Mouse (Mus musculus): ENCODE results near the gene Zbtb4. TPM values are rescaled to one million over a fixed set of nuclear protein-coding genes. Genes with fewer than 3 reads are reported as not detected.
A peak's percentile ranks its signal among the peaks of the same experiment; 100 is the strongest.

The Zbtb4 gene
- polyA plus RNA-seq, 1 experiment from 2014 or later: 4.9 TPM

DNA sequence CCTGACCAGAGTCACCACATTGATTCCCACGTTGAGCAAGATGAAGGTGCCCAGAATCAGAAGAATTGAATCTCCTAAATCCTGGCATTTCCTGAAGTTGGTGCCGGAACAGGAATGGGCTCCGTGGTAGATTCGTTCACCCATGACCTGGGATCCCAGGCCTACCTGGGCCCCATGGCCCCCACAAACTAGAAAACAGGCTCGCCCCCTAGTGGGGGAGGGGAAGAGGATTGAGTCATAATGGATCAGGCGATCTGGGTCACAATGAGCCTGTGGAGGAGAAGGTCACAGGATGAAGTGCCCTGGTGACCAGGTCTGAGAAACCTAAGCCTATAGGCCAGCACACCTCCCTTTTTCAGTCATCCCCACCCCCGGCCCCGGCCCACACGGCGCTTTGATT is 49.4 kb downstream of the Zbtb4 start, which contains the start of gene Gm39566:
Gene Gm39566, minus strand, starts transcription at position 144 of the 400 bp plus-strand sequence.
- H3K9me3 ChIP-seq (ENCODE audit: control insufficient read depth, low read length): 0 out of 2 replicates have a peak, but pooled peaks cover 2% of the 10 kb centered on the region
- H3K4me2 ChIP-seq (ENCODE audit: low read depth, low read length): no peak within 1 kb of the TSS
- 65% methylated on average over 10 of the region's 10 CpGs for WGBS
- H3K9ac ChIP-seq (ENCODE audit: low read length): no peak within 1 kb of the TSS
- H3K4me1 ChIP-seq (replicated peaks; ENCODE audit: control insufficient read depth, insufficient read depth, low read length): no peaks in the 10 kb centered on the region
- H3K27ac ChIP-seq (ENCODE audit: low read length): no peak within 1 kb of the TSS
- no peaks in the 10 kb centered on the region for H3K36me3 ChIP-seq (ENCODE audit: control insufficient read depth, insufficient read depth, low read length)
- H3K4me3 ChIP-seq (ENCODE audit: low read length): no peak within 1 kb of the TSS
- no peak for ATAC-seq (ENCODE audit: low read depth)
- no peaks in the 10 kb centered on the region for H3K27me3 ChIP-seq (ENCODE audit: control insufficient read depth, insufficient read depth, low read depth, low read length)

DNA sequence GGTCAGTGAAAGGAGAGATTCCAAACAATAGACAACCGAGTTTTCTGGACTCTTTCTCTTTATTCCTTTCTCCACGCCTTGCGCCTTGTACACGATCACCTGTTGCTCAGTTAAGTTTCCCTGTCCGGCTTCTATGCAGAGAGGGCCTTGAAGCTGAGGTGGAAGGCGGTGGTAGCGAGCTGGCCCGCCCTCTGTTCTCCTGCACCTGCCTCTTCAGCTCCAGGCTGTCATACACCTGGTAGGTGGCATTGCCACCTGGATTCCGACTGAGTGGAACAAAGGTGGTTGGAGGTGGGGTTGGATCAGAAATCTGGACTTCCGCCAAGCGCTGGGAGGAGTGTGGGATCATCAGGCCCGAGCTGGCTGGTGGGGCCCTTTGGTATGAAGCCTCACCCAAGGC is 50.8 kb downstream of the Zbtb4 start:
- Histone ChIP-seq H3K9me3 (ENCODE audit: control insufficient read depth, low read length) (0 out of 2 replicates have a peak, but pooled peaks cover 2% of the 10 kb centered on the region), H3K4me3 (ENCODE audit: low read length) (no peak overlapping the region), H3K4me1 (replicated peaks; ENCODE audit: control insufficient read depth, insufficient read depth, low read length) (no peaks in the 10 kb centered on the region), H3K36me3 (ENCODE audit: control insufficient read depth, insufficient read depth, low read length) (no peaks in the 10 kb centered on the region), H3K4me2 (ENCODE audit: low read depth, low read length) (no peak overlapping the region), H3K27me3 (ENCODE audit: control insufficient read depth, insufficient read depth, low read depth, low read length) (no peaks in the 10 kb centered on the region), H3K27ac (ENCODE audit: low read length) (no peak overlapping the region), H3K9ac (ENCODE audit: low read length) (no peak overlapping the region)
- no peak for ATAC-seq (ENCODE audit: low read depth)
- WGBS: 85% methylated on average over 12 of the region's 12 CpGs

DNA sequence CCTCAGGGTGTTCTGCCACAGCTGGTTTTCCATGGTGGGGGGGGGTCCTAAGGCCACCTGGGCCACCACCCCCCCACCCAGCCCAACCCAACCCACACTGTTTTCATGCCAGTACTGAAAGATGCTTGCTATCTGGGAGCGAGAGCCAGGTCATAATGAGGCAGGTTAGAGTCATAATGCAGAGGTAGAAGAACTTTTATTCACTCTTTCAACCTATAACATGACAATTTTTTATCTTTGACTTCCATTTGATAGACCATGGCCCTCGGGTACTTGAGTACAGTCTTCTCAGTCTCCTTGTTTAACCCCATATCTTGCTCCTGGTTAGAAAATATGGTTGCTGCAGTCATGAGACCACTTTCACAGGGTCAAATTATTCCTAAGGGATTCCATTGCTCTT is 52.7 kb downstream of the Zbtb4 start, which contains the start of gene Spem2:
Gene Spem2, minus strand, starts transcription at position 101 of the 400 bp plus-strand sequence.
- Histone ChIP-seq H3K4me3 (ENCODE audit: low read length) (no peak within 1 kb of the TSS), H3K4me1 (replicated peaks; ENCODE audit: control insufficient read depth, insufficient read depth, low read length) (no peaks in the 10 kb centered on the region), H3K9me3 (ENCODE audit: control insufficient read depth, low read length) (0 out of 2 replicates have a peak, but pooled peaks cover 2% of the 10 kb centered on the region), H3K27ac (ENCODE audit: low read length) (no peak within 1 kb of the TSS), H3K27me3 (ENCODE audit: control insufficient read depth, insufficient read depth, low read depth, low read length) (no peaks in the 10 kb centered on the region), H3K36me3 (ENCODE audit: control insufficient read depth, insufficient read depth, low read length) (no peaks in the 10 kb centered on the region), H3K9ac (ENCODE audit: low read length) (no peak within 1 kb of the TSS), H3K4me2 (ENCODE audit: low read depth, low read length) (no peak within 1 kb of the TSS)
- 69% methylated on average over 2 of the region's 2 CpGs for WGBS
- no peak for ATAC-seq (ENCODE audit: low read depth)

DNA sequence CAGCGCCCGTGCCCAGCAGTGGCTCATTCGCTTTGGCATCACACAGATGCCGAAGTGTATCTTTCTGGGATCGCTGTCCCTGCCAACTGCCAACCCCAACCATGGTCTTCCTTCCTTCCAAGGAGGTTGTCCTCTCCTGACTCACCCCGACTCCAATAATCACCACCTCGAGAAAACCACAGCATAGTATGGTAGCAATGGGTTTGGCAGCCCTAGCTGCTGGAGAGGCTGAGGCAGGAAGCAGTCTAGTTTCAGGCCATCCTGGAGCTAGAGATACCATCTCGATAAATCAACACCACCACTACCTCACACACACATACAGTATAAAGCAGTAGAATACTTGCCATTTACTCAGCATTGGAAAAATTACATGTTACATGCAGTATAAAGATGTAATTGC is 53.2 kb downstream of the Zbtb4 start:
- Histone ChIP-seq H3K9ac (ENCODE audit: low read length) (no peak overlapping the region), H3K27me3 (ENCODE audit: control insufficient read depth, insufficient read depth, low read depth, low read length) (no peaks in the 10 kb centered on the region), H3K4me2 (ENCODE audit: low read depth, low read length) (no peak overlapping the region), H3K9me3 (ENCODE audit: control insufficient read depth, low read length) (0 out of 2 replicates have a peak, but pooled peaks cover 2% of the 10 kb centered on the region), H3K27ac (ENCODE audit: low read length) (no peak overlapping the region), H3K36me3 (ENCODE audit: control insufficient read depth, insufficient read depth, low read length) (no peaks in the 10 kb centered on the region), H3K4me3 (ENCODE audit: low read length) (no peak overlapping the region), H3K4me1 (replicated peaks; ENCODE audit: control insufficient read depth, insufficient read depth, low read length) (no peaks in the 10 kb centered on the region)
- 86% methylated on average over 8 of the region's 8 CpGs for WGBS
- ATAC-seq (ENCODE audit: low read depth): no peak

DNA sequence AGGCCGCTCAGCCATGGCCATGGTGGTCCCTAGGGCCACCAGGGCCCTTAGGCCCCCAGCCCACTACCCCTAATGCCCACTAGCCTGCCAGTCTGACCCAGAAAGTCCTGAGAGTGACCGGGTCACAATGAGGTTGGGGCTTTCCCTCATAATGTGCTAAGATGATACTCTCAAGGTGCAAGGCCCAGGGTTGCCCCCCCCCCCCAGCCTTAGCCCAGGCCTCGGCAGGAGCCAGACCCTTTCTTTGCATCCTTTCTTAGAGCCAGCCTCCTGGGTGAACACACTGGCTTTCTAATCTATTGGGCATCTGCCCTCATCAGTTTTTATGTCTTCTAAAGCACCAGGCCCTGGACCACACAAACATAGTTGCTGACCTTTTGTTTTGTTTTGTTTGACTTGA is 56.4 kb downstream of the Zbtb4 start, which contains the start of gene Spem1:
Gene Spem1, minus strand, starts transcription at position 101 of the 400 bp plus-strand sequence.
- peaks cover 10% of the 10 kb centered on the region; the same call in 1 of the 2 replicates for H3K36me3 ChIP-seq (ENCODE audit: control insufficient read depth, insufficient read depth, low read length)
- H3K9ac ChIP-seq (ENCODE audit: low read length): no peak within 1 kb of the TSS
- H3K4me3 ChIP-seq (ENCODE audit: low read length): no peak within 1 kb of the TSS
- H3K27ac ChIP-seq (ENCODE audit: low read length): no peak within 1 kb of the TSS
- H3K27me3 ChIP-seq (ENCODE audit: control insufficient read depth, insufficient read depth, low read depth, low read length): no peaks in the 10 kb centered on the region
- WGBS: 78% methylated on average over 3 of the region's 3 CpGs
- 0 out of 2 replicates have a peak, but pooled peaks cover 2% of the 10 kb centered on the region for H3K9me3 ChIP-seq (ENCODE audit: control insufficient read depth, low read length)
- no peak within 1 kb of the TSS for H3K4me2 ChIP-seq (ENCODE audit: low read depth, low read length)
- H3K4me1 ChIP-seq (replicated peaks; ENCODE audit: control insufficient read depth, insufficient read depth, low read length): no peaks in the 10 kb centered on the region
- no peak for ATAC-seq (ENCODE audit: low read depth)

DNA sequence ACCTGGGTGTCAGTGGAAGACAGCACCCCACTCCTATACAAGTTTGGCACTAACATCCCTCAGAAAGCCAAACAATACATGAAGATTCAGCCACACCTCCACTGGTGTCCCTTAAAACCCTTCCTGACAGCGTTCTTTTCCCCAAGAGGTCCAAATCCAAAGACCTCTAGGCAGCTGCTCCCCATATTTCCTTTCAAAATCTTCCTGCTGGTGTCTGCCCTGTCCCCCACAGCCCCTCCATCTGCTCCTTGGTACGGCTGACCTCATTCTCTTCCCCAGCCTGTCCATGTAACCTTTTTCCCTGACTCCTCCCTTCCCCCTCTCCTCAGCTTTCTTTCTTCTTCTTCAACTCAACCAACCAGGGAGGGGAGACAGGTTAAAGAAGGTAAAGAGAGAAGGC is 57.7 kb downstream of the Zbtb4 start:
- Histone ChIP-seq H3K4me1 (replicated peaks; ENCODE audit: control insufficient read depth, insufficient read depth, low read length) (no peaks in the 10 kb centered on the region), H3K27me3 (ENCODE audit: control insufficient read depth, insufficient read depth, low read depth, low read length) (no peaks in the 10 kb centered on the region), H3K36me3 (ENCODE audit: control insufficient read depth, insufficient read depth, low read length) (peaks cover 17% of the 10 kb centered on the region; the same call in 1 of the 2 replicates), H3K27ac (ENCODE audit: low read length) (no peak overlapping the region), H3K9me3 (ENCODE audit: control insufficient read depth, low read length) (no peaks in the 10 kb centered on the region), H3K9ac (ENCODE audit: low read length) (no peak overlapping the region), H3K4me2 (ENCODE audit: low read depth, low read length) (no peak overlapping the region), H3K4me3 (ENCODE audit: low read length) (no peak overlapping the region)
- WGBS: 65% methylated on average over 2 of the region's 2 CpGs
- no peak for ATAC-seq (ENCODE audit: low read depth)

DNA sequence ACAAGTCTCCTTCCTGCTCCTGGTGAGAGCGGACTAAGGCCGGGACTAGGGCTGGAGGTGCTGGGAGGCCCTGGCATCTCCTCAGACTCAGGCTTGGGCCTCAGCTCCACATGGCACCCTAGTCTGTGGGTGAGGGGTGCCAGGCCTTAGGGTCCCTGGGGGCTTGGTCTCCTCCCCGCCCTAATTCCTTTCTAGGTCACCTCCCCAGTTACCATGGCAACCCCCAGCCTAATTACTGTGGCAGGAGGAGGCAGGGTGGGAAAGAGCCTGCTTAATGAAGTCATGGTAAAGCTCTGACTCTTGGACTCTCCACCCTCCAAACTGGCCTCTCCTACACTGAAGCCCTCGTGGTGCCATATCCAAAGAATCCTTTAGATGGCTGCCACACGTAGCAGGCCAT is 63.1 kb downstream of the Zbtb4 start:
- Histone ChIP-seq H3K9ac (ENCODE audit: low read length) (no peak overlapping the region), H3K36me3 (ENCODE audit: control insufficient read depth, insufficient read depth, low read length) (peaks cover 19% of the 10 kb centered on the region; the same call in 1 of the 2 replicates), H3K9me3 (ENCODE audit: control insufficient read depth, low read length) (no peaks in the 10 kb centered on the region), H3K4me1 (replicated peaks; ENCODE audit: control insufficient read depth, insufficient read depth, low read length) (peaks cover 4% of the 10 kb centered on the region), H3K4me2 (ENCODE audit: low read depth, low read length) (no peak overlapping the region), H3K4me3 (ENCODE audit: low read length) (no peak overlapping the region), H3K27ac (ENCODE audit: low read length) (no peak overlapping the region), H3K27me3 (ENCODE audit: control insufficient read depth, insufficient read depth, low read depth, low read length) (peaks cover 4% of the 10 kb centered on the region; the same call in 1 of the 2 replicates)
- 74% methylated on average over 5 of the region's 5 CpGs for WGBS
- no peak for ATAC-seq (ENCODE audit: low read depth)

DNA sequence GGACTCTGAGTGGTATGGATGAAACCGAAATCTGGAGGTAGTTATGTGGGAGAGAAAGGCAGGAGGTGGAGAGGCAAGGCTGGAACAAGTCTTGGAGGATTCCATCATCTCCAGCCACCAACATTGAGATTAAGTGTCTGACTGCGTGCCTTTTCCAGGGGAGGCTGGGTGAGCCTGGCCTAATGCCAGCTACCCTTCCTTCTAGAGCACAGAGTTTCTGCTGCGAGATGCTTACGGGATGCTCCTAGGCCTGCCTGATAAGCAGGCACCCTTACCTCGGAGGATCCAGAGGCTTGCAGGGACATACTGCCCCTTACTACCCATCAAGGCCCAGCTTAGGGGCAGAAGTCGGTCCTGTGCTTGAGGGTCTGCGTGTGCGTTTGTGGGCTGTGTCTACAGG is 67.8 kb downstream of the Zbtb4 start:
- H3K9me3 ChIP-seq (ENCODE audit: control insufficient read depth, low read length): no peaks in the 10 kb centered on the region
- H3K27ac ChIP-seq (ENCODE audit: low read length): peak overlapping the region; percentile 36; the same call in 1 of the 2 replicates
- no peak for ATAC-seq (ENCODE audit: low read depth)
- peaks cover 33% of the 10 kb centered on the region for H3K4me1 ChIP-seq (replicated peaks; ENCODE audit: control insufficient read depth, insufficient read depth, low read length)
- H3K9ac ChIP-seq (ENCODE audit: low read length): peak overlapping the region; percentile 76
- 52% methylated on average over 8 of the region's 8 CpGs for WGBS
- H3K27me3 ChIP-seq (ENCODE audit: control insufficient read depth, insufficient read depth, low read depth, low read length): peaks cover 15% of the 10 kb centered on the region
- H3K4me2 ChIP-seq (ENCODE audit: low read depth, low read length): peak overlapping the region; percentile 88
- peak overlapping the region; percentile 48 for H3K4me3 ChIP-seq (ENCODE audit: low read length)
- H3K36me3 ChIP-seq (ENCODE audit: control insufficient read depth, insufficient read depth, low read length): peaks cover 2% of the 10 kb centered on the region; the same call in 1 of the 2 replicates

Data from lung, embryonic 16.5 days (tissue).